Comparison of ENCODE assay signal across 16 mouse cellular contexts in genomic region chr15:86064191-86064849, GRCm38 (mm10). TPM values are rescaled to one million over a fixed set of nuclear protein-coding genes. Genes with fewer than 3 reads are reported as not detected.
DNase-seq lines count a peak whose midpoint lies in the region; ATAC-seq and TF ChIP-seq lines count a peak whose summit lies in the region.
"Had no signal": no experiment of that assay in that cellular context is flagged by ENCODE, and none has a peak within 500 bp of the region (broad histone marks: within the 10 kb centered on the region; RNA-seq: fewer than 3 reads in every experiment).

No protein-coding gene starts in this region.

- no peak overlapping the region for H3K9ac ChIP-seq in intestine, embryonic 16.5 days (ENCODE audit: low read depth, low read length)
- H3K9ac ChIP-seq: heart, embryonic 12.5 days; neural tube, embryonic 15.5 days had no signal

- no peaks in the 10 kb centered on the region for H3K27me3 ChIP-seq in thymus, adult 2 months (ENCODE audit: control insufficient read depth, insufficient read depth, low read length)
- no peaks in the 10 kb centered on the region for H3K27me3 ChIP-seq in intestine, embryonic 16.5 days (replicated peaks; ENCODE audit: control insufficient read depth, insufficient read depth, low read length)
- H3K27me3 ChIP-seq: heart, embryonic 12.5 days; neural tube, embryonic 15.5 days; Patski had no signal

- peaks cover 92% of the 10 kb centered on the region for H3K4me1 ChIP-seq in thymus, adult 2 months (replicated peaks; ENCODE audit: control insufficient read depth, insufficient read depth, low read length)
- peaks cover 11% of the 10 kb centered on the region for H3K4me1 ChIP-seq in lung, adult 2 months (ENCODE audit: control insufficient read depth, insufficient read depth, low read length)
- H3K4me1 ChIP-seq in intestine, embryonic 16.5 days (ENCODE audit: control insufficient read depth, insufficient read depth, low read length), result peaks cover 52% of the 10 kb centered on the region

- no peak overlapping the region for H3K4me2 ChIP-seq in intestine, embryonic 16.5 days (ENCODE audit: low read depth, low read length)
- H3K4me2 ChIP-seq: heart, embryonic 12.5 days; neural tube, embryonic 15.5 days had no signal

- WGBS in thymus, adult 2 months, result 34% methylated on average over 8 of the region's 8 CpGs
- WGBS in lung, adult 2 months, result 80% methylated on average over 8 of the region's 8 CpGs
- 87% methylated on average over 8 of the region's 8 CpGs for WGBS in intestine, embryonic 16.5 days

- H3K27ac ChIP-seq in thymus, adult 2 months (ENCODE audit: control insufficient read depth, insufficient read depth, low read length), result peak overlapping the region; percentile 41
- H3K27ac ChIP-seq in intestine, embryonic 16.5 days (ENCODE audit: low read length), result no peak overlapping the region
- H3K27ac ChIP-seq: midbrain, embryonic 10.5 days; neural tube, embryonic 15.5 days had no signal

- no peaks in the 10 kb centered on the region for H3K36me3 ChIP-seq in thymus, adult 2 months (ENCODE audit: control insufficient read depth, insufficient read depth, low read length)
- H3K36me3 ChIP-seq in intestine, embryonic 16.5 days (ENCODE audit: control insufficient read depth, insufficient read depth, low read length), result no peaks in the 10 kb centered on the region; the same call in 1 of the 2 replicates
- H3K36me3 ChIP-seq: heart, embryonic 12.5 days; neural tube, embryonic 15.5 days had no signal

- no peak for DNase-seq in thymus, adult 2 months
- no peak for DNase-seq in thymus, postnatal 4 days
- no peak for DNase-seq in embryo, embryonic 11 days
- no peak for DNase-seq in lung, adult 2 months
- DNase-seq: cerebellum, postnatal 10 days; gastrocnemius, postnatal 14 days; kidney, postnatal 4 days had no signal

- no peak overlapping the region for H3K4me3 ChIP-seq in thymus, adult 2 months (ENCODE audit: control insufficient read depth, insufficient read depth, low read length)
- H3K4me3 ChIP-seq in lung, adult 2 months (replicated peaks; ENCODE audit: extremely low read depth, low read depth, low read length), result no peak overlapping the region
- H3K4me3 ChIP-seq in intestine, embryonic 16.5 days (ENCODE audit: low read length), result no peak overlapping the region
- H3K4me3 ChIP-seq: heart, embryonic 12.5 days; left cerebral cortex, adult 2 months; midbrain, embryonic 10.5 days; neural tube, embryonic 15.5 days had no signal

- no peaks in the 10 kb centered on the region for H3K9me3 ChIP-seq in intestine, embryonic 16.5 days (ENCODE audit: control insufficient read depth, low read length)
- H3K9me3 ChIP-seq: midbrain, embryonic 10.5 days; neural tube, embryonic 15.5 days had no signal

- TF ChIP-seq CTCF in thymus, adult 2 months (IDR thresholded peaks at IDR 0.05; ENCODE audit: borderline replicate concordance, control insufficient read depth, extremely low read depth, insufficient read depth, low read length, poor library complexity), result no peak
- TF ChIP-seq CTCF in lung, adult 2 months (IDR thresholded peaks at IDR 0.05; ENCODE audit: insufficient read depth, low read length), result no peak

- no peak for TF ChIP-seq POLR2A in thymus, adult 2 months (IDR thresholded peaks at IDR 0.05; ENCODE audit: control insufficient read depth, extremely low read depth, insufficient read depth, low read length, poor library complexity)
- no peak for TF ChIP-seq POLR2A in lung, adult 2 months (IDR thresholded peaks at IDR 0.05; ENCODE audit: borderline replicate concordance, extremely low read depth, low read depth, low read length)

- peak; percentile 44 for ATAC-seq in granulocyte monocyte progenitor cell, adult 5-6 weeks (replicated peaks; ENCODE audit: poor library complexity, severe bottlenecking)
- ATAC-seq in megakaryocyte-erythroid progenitor cell, adult 5-6 weeks (replicated peaks; ENCODE audit: low FRiP score, low TSS enrichment, poor library complexity, severe bottlenecking), result peak; percentile 8; the same call in 1 of the 2 replicates
- ATAC-seq in intestine, embryonic 16.5 days, result no peak
- ATAC-seq: inflammation-experienced regulatory T-cells, adult 6 months; Patski had no signal

RNA-seq across cellular contexts. Expression of gene Gramd4, which starts 6.8 kb away (rescaled TPM):
- polyA plus RNA-seq in thymus, adult 2 months (2012; rRNA removed), result 35.1 and 37.1 TPM in 2 replicates
- 15.0 and 19.9 TPM in 2 replicates for total RNA-seq in granulocyte monocyte progenitor cell, adult 5-6 weeks (2014; fragmentation: Nextera tagmentation)
- 15.9 and 18.4 TPM in 2 replicates for total RNA-seq in granulocyte monocyte progenitor cell, adult 5-6 weeks (2017)
- total RNA-seq in megakaryocyte-erythroid progenitor cell, adult 5-6 weeks (2014; fragmentation: Nextera tagmentation), result 24.9 and 41.8 TPM in 2 replicates
- 35.8 and 52.4 TPM in 2 replicates for total RNA-seq in megakaryocyte-erythroid progenitor cell, adult 5-6 weeks (2017)
- 21.5 and 24.4 TPM in 2 replicates for polyA plus RNA-seq in lung, adult 2 months (2012; rRNA removed)
- 9.1 and 9.5 TPM in 2 replicates for polyA plus RNA-seq in intestine, embryonic 16.5 days (2015; fragmentation: Nextera tagmentation; extraction: Ambion mirVana)

RNA-seq across cellular contexts. Expression of gene Celsr1, which starts 30.7 kb away (rescaled TPM):
- polyA plus RNA-seq in thymus, adult 2 months (2012; rRNA removed), result 40.0 and 47.8 TPM in 2 replicates
- total RNA-seq in granulocyte monocyte progenitor cell, adult 5-6 weeks (2014; fragmentation: Nextera tagmentation), result 8.0 and 12.6 TPM in 2 replicates
- 6.9 and 8.7 TPM in 2 replicates for total RNA-seq in granulocyte monocyte progenitor cell, adult 5-6 weeks (2017)
- total RNA-seq in megakaryocyte-erythroid progenitor cell, adult 5-6 weeks (2014; fragmentation: Nextera tagmentation), result 3.8 and 7.5 TPM in 2 replicates
- 1.3 and 9.0 TPM in 2 replicates for total RNA-seq in megakaryocyte-erythroid progenitor cell, adult 5-6 weeks (2017)
- polyA plus RNA-seq in lung, adult 2 months (2012; rRNA removed), result 16.0 and 16.2 TPM in 2 replicates
- 0.51 and 0.70 TPM in 2 replicates for polyA plus RNA-seq in intestine, embryonic 16.5 days (2015; fragmentation: Nextera tagmentation; extraction: Ambion mirVana)

Comparison
In these comparisons a context has a peak if more than half of its experiments do, and no peak if none do; other contexts are left out.
1. RNA of gene Celsr1, which starts 30.7 kb away (polyA plus RNA-seq): 40.0 to 47.8 TPM in thymus, adult 2 months and 16.0 to 16.2 TPM in lung, adult 2 months; 0.51 to 0.70 TPM in intestine, embryonic 16.5 days; every median in the first group is over 10 times any median in the second.